Mouse (Mus musculus) neutrophil, adult 5-6 weeks (primary cell): ENCODE measurements around the gene Carmil1. TPM values are rescaled to one million over a fixed set of nuclear protein-coding genes. Genes with fewer than 3 reads are reported as not detected.
A peak's percentile ranks its signal among the peaks of the same experiment; 100 is the strongest.

Experiments
- ATAC-seq: fragments of 151-379, 151-347 bp; 2 replicates; pipeline ENCODE4 v1.8.0; 2017; ENCODE audit warnings: mild to moderate bottlenecking, moderate TSS enrichment; ENCODE audit not compliant: insufficient number of reproducible peaks, poor library complexity, low FRiP score, severe bottlenecking; ENCODE audit errors: extremely low read depth
- total RNA-seq: library from RNA; stranded (forward); fragments of 200-1000 nt; gene quantifications from 2 replicates; pipeline ENCODE4 v1.2.3, GENCODE M21; 2017

Carmil1 gene
- total RNA-seq, 1 experiment from 2014 or later = 42.2 TPM

GRCm38 (mm10) chr13:24264760-24265159, 15.8 kb downstream of the Carmil1 start:
- no peak for ATAC-seq

- ATAC-seq = no peak
Observed at GRCm38 (mm10) chr13:24263560-24263959, 17.0 kb downstream of the Carmil1 start.

- ATAC-seq = no peak
Observed at GRCm38 (mm10) chr13:24260751-24261591, 19.6 kb downstream of the Carmil1 start.

GRCm38 (mm10) chr13:24257809-24258208, 22.8 kb downstream of the Carmil1 start:
- no peak for ATAC-seq

GRCm38 (mm10) chr13:24253989-24254388, 26.6 kb downstream of the Carmil1 start:
- peak; percentile 56; the same call in 1 of the 2 replicates for ATAC-seq

GRCm38 (mm10) chr13:24253551-24253950, 27.0 kb downstream of the Carmil1 start:
- no peak for ATAC-seq

- no peak for ATAC-seq
Observed at GRCm38 (mm10) chr13:24251236-24251635, 29.4 kb downstream of the Carmil1 start.

GRCm38 (mm10) chr13:24247928-24248327, 32.7 kb downstream of the Carmil1 start:
- ATAC-seq = no peak

- no peak for ATAC-seq
Observed at GRCm38 (mm10) chr13:24247441-24247840, 33.2 kb downstream of the Carmil1 start.

GRCm38 (mm10) chr13:24246266-24246665, 34.3 kb downstream of the Carmil1 start:
- ATAC-seq = no peak

GRCm38 (mm10) chr13:24244613-24245012, 36.0 kb downstream of the Carmil1 start:
- no peak for ATAC-seq

GRCm38 (mm10) chr13:24243964-24244363, 36.6 kb downstream of the Carmil1 start:
- no peak for ATAC-seq

GRCm38 (mm10) chr13:24242429-24243106, 38.0 kb downstream of the Carmil1 start:
- no peak for ATAC-seq

GRCm38 (mm10) chr13:24241201-24241600, 39.4 kb downstream of the Carmil1 start:
- no peak for ATAC-seq

- no peak for ATAC-seq
Observed at GRCm38 (mm10) chr13:24240430-24240829, 40.2 kb downstream of the Carmil1 start.

GRCm38 (mm10) chr13:24238456-24239120, 42.0 kb downstream of the Carmil1 start:
- ATAC-seq = no peak

- ATAC-seq = no peak
Observed at GRCm38 (mm10) chr13:24236736-24237135, 43.9 kb downstream of the Carmil1 start.

GRCm38 (mm10) chr13:24232750-24233149, 47.8 kb downstream of the Carmil1 start:
- ATAC-seq = no peak

- ATAC-seq = no peak
Observed at GRCm38 (mm10) chr13:24231746-24232483, 48.7 kb downstream of the Carmil1 start.
